Mouse (Mus musculus): ENCODE results near the gene Fam196b.

- TF ChIP-seq POLR2A (IDR thresholded peaks at IDR 0.05; ENCODE audit: borderline replicate concordance, extremely low read depth, insufficient read depth, insufficient read length, poor library complexity, severe bottlenecking) = no peak
- no peak for TF ChIP-seq CTCF (IDR thresholded peaks at IDR 0.05; ENCODE audit: borderline replicate concordance, extremely low read depth, insufficient read depth, insufficient read length)
These were observed 16.8 kb upstream of the Fam196b start for GRCm38 (mm10) chr11:34297698-34298378.
